Mouse (Mus musculus) stomach, postnatal 0 days (tissue): ENCODE measurements at regions not wholly inside any gene's neighbourhood (a gene's known extent, or its start where the extent isn't known, plus 50 kb on each side); places are given as distances from the start of the nearest gene placed in this dataset.

Source experiments
- ATAC-seq: fragments of 200-750 bp; cut with Nextera tagmentation; 2 replicates; pipeline ENCODE4 v1.8.0; 2017; ENCODE audit not compliant: low FRiP score, low TSS enrichment
- DNase-seq: peaks from one replicate; pipeline ENCODE4 v3.0.0-alpha.2; 2016; ENCODE audit warnings: low spot score
- H3K27ac ChIP-seq: fragments of 300-500 bp; sonication (generic); replicated peaks from 2 replicates; pipeline ENCODE4 v1.5.1; 2014; ENCODE audit warnings: mild to moderate bottlenecking, control low read depth
- H3K27me3 ChIP-seq: fragments of 300-500 bp; sonication (generic); 2 replicates; pipeline ENCODE4 v1.6.1; 2014; ENCODE audit warnings: low read length; ENCODE audit not compliant: control insufficient read depth, insufficient read depth
- H3K36me3 ChIP-seq: fragments of 300-500 bp; sonication (generic); 2 replicates; pipeline ENCODE4 v1.6.1; 2014; ENCODE audit warnings: low read length, mixed read lengths; ENCODE audit not compliant: control insufficient read depth, insufficient read depth
- H3K4me1 ChIP-seq: fragments of 300-500 bp; sonication (generic); replicated peaks from 2 replicates; pipeline ENCODE4 v1.6.1; 2014; ENCODE audit warnings: antibody characterized with exemption; ENCODE audit not compliant: control insufficient read depth, insufficient read depth
- H3K4me2 ChIP-seq: fragments of 300-500 bp; sonication (generic); replicated peaks from 2 replicates; pipeline ENCODE4 v1.6.1; 2014; ENCODE audit warnings: low read depth, mild to moderate bottlenecking, control low read depth, moderate library complexity
- H3K4me3 ChIP-seq: fragments of 300-500 bp; sonication (generic); 2 replicates; pipeline ENCODE4 v1.5.1; 2014; ENCODE audit warnings: low read depth, low read length, control low read depth
- H3K9ac ChIP-seq: fragments of 300-500 bp; sonication (generic); 2 replicates; pipeline ENCODE4 v1.6.1; 2014; ENCODE audit warnings: mild to moderate bottlenecking, low read length, control low read depth, mixed read lengths
- H3K9me3 ChIP-seq: fragments of 300-500 bp; sonication (generic); 2 replicates; pipeline ENCODE4 v1.6.1; 2016; ENCODE audit warnings: low read length; ENCODE audit not compliant: control insufficient read depth
- CTCF ChIP-seq: IDR thresholded peaks from 2 replicates; pipeline ENCODE4 v1.5.1; 2016; ENCODE audit warnings: antibody characterized with exemption, low read depth, mild to moderate bottlenecking, moderate library complexity
- WGBS: fragments of 180-500 bp; shearing (Covaris S2); extraction: QIAGEN DNeasy Blood & Tissue Kit; methylation state at CpG from one replicate; pipeline ENCODE4 v1.1.7; 2014; 5-methylcytosine and 5-hydroxymethylcytosine counted together

- Histone ChIP-seq H3K27ac (no peak overlapping the region), H3K36me3 (no peaks in the 10 kb centered on the region), H3K9me3 (no peaks in the 10 kb centered on the region), H3K4me3 (no peak overlapping the region), H3K27me3 (no peaks in the 10 kb centered on the region), H3K9ac (no peak overlapping the region), H3K4me2 (no peak overlapping the region), H3K4me1 (no peaks in the 10 kb centered on the region)
- 76% methylated on average over 1 of the region's 1 CpGs for WGBS
- TF ChIP-seq CTCF: no peak
- DNase-seq: no peak
- no peak for ATAC-seq
Observed at GRCm38 (mm10) chr3:42596686-42597085, 854.3 kb downstream of the D3Ertd751e start.
